1 mouse cellular context compared by ENCODE assay signal in the genomic region with DNA sequence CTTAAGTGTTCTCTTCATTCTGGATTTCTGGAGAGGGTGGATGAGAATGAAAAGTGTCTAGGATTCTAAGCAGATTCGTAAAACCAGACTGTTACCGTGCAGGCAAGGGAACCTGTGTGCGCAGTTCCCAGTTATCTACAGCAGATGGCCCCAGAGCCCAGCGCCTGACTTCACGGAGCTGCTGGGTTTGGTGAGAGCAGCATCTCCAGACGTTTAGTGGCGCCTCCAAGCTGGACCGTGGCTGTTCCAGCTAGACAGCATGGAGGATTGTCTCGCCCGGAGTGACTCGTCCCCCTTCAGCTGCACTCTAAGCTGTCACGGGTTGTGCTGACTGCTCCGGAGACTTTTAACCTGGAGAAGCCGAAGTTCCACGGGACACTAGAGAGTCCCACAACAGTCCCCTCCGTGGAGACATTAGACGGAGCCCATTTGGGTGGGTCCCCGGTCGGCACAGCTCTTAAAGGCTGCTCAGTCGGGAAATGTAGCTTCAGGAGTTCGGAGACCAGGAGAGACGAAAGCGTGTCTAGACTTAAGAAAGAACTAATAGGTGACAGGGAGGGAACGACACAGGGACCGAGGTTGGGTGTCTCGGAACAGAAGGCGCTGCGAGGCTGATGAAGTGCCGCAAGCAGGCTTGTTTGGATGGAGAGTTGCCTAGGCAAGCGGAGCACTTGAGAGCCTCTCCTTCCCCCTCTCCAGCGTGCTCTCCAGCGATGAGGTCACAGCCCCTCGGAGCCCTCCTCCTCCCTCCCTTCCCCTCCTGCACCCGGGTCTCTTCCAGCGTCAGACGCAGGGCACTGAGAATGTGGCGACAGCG.
TF ChIP-seq lines count a peak whose summit lies in the region.

No protein-coding gene starts in this region.

TF ChIP-seq in C2C12, 6 proteins besides CTCF, POLR2A, EP300 and RAD21:
- no peak for TF ChIP-seq FOSL1 (IDR thresholded peaks at IDR 0.05; ENCODE audit: insufficient read depth, low read length, poor library complexity, severe bottlenecking)
- TF ChIP-seq CEBPB (IDR thresholded peaks at IDR 0.05; ENCODE audit: low read depth): no peak
- TF ChIP-seq MYOG (IDR thresholded peaks at IDR 0.05; ENCODE audit: control insufficient read depth, extremely low read depth, insufficient read length): no peak
- no peak for TF ChIP-seq MYOD1 (IDR thresholded peaks at IDR 0.05; ENCODE audit: control insufficient read depth, insufficient read length, low read depth)
